Mouse (Mus musculus) brain, embryonic 14.5 days (tissue): Measurements from ENCODE around the gene Prpf18. TPM values are rescaled to one million over a fixed set of nuclear protein-coding genes. Genes with fewer than 3 reads are reported as not detected.

ENCODE experiments used
- DNase-seq: peaks from one replicate; pipeline ENCODE4 v3.0.0-alpha.2; 2011; ENCODE audit warnings: low read depth
- CTCF ChIP-seq: fragments of 200-500 bp; IDR thresholded peaks from 2 replicates; pipeline ENCODE4 v1.5.1; 2012; ENCODE audit warnings: inconsistent platforms, mild to moderate bottlenecking, moderate library complexity, borderline replicate concordance; ENCODE audit not compliant: insufficient read depth, insufficient read length; ENCODE audit errors: extremely low read depth
- POLR2A ChIP-seq: fragments of 200-500 bp; IDR thresholded peaks from 2 replicates; pipeline ENCODE4 v1.6.1; 2012; ENCODE audit warnings: mild to moderate bottlenecking, inconsistent platforms, borderline replicate concordance; ENCODE audit not compliant: poor library complexity, insufficient read depth, insufficient read length, severe bottlenecking; ENCODE audit errors: extremely low read depth
- polyA plus RNA-seq: library from polyadenylated mRNA; depleted of rRNA; stranded (reverse); fragments of >200 nt; gene quantifications from 2 replicates; pipeline ENCODE4 v1.2.3, GENCODE M21; 2012; rRNA removed

The Prpf18 gene
- polyA plus RNA-seq, 1 experiment: 40.7 TPM

- DNase-seq: no peak
- no peak for TF ChIP-seq CTCF
- no peak for TF ChIP-seq POLR2A
These were observed 69.0 kb downstream of the Prpf18 start for GRCm38 (mm10) chr2:4582930-4583329.

- no peak for DNase-seq
- no peak for TF ChIP-seq CTCF
- TF ChIP-seq POLR2A: no peak
These were observed 71.2 kb downstream of the Prpf18 start for GRCm38 (mm10) chr2:4580666-4581065.

- TF ChIP-seq POLR2A: no peak
- no peak for TF ChIP-seq CTCF
- no peak for DNase-seq
These were observed 72.4 kb downstream of the Prpf18 start for GRCm38 (mm10) chr2:4579357-4580068.

- TF ChIP-seq CTCF (no peak), POLR2A (no peak)
- no peak for DNase-seq
These were observed 73.6 kb downstream of the Prpf18 start for GRCm38 (mm10) chr2:4578291-4578690.

- TF ChIP-seq POLR2A (no peak), CTCF (no peak)
- no peak for DNase-seq
These were observed 75.9 kb downstream of the Prpf18 start for GRCm38 (mm10) chr2:4575975-4576374.

- TF ChIP-seq POLR2A (no peak), CTCF (no peak)
- no peak for DNase-seq
These were observed 76.8 kb downstream of the Prpf18 start for GRCm38 (mm10) chr2:4575163-4575562.

GRCm38 (mm10) chr2:4574251-4574650, 77.7 kb downstream of the Prpf18 start:
- DNase-seq: no peak
- TF ChIP-seq POLR2A (no peak), CTCF (no peak)

- no peak for DNase-seq
- TF ChIP-seq CTCF (peak; percentile 14; the same call in 1 of the 2 replicates), POLR2A (no peak)
These were observed 78.5 kb downstream of the Prpf18 start for GRCm38 (mm10) chr2:4573386-4573785.

- no peak for DNase-seq
- TF ChIP-seq POLR2A: no peak
- TF ChIP-seq CTCF: no peak
These were observed 79.2 kb downstream of the Prpf18 start for GRCm38 (mm10) chr2:4572498-4573263.

Other genes starting within 250 kb of the Prpf18 start
- 3.8 and 6.1 TPM in 2 replicates for gene Bend7, start 65.7 kb upstream of the Prpf18 start, polyA plus RNA-seq
- 73.8 and 77.2 TPM in 2 replicates for gene Sephs1, start 229.5 kb upstream of the Prpf18 start, polyA plus RNA-seq